Mouse (Mus musculus) gonadal fat pad, adult 2 months (tissue): ENCODE measurements at regions not wholly inside any gene's neighbourhood (a gene's known extent, or its start where the extent isn't known, plus 50 kb on each side); places are given as distances from the start of the nearest gene placed in this dataset.

Experiments
- DNase-seq: peaks from one replicate; pipeline ENCODE4 v3.0.0-alpha.2; 2012; ENCODE audit warnings: low read depth

DNA sequence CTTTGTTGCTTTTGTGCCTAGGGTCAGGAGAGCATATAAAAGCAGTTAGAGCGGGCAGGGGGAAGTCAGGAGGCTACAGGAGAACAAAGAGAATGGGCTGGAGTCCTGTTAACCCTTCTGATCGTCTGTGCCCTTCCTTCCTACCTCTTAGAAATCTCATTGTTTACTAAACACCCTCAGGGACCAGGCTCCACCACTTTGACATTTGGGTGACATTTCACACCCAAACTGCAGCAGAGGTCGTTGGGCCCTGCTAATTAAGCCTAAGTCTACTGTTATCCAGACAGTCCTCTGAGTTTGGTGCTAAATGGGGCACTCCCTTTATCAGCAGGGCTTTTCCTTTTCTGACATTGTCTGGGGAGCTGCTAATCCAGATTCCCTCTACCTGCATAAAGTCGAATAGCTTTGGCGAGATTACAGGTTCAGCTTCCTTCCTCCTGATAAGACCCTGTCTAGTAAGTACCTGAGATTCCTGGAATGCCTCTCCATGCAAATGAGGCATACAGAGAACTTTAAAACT, 84.2 kb upstream of the Arglu1 start:
- no peak for DNase-seq

DNA sequence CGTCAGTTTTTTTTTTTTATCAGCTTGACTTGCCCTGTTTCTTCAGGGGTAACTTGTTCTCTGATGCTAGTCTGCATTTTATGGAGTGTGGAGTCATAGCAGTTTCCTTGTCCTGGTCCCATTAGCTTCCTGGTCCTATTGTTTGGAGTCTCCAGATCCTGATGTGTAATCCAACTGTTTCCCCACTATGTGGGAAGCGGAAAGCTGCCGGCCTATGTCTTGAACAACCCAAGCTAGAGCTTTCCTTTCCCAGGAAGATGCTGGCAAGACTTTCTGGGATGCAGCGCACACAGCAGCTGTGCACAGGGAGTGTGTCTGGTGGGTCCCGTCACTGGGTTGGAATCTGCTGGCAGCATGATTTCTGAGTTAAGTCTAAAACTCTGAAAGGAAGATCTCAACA, 82.1 kb upstream of the Arglu1 start:
- no peak for DNase-seq

GRCm38 (mm10) chr8:8770397-8770796, 80.1 kb upstream of the Arglu1 start:
- DNase-seq, result no peak

- DNase-seq, result no peak
Observed at GRCm38 (mm10) chr8:8762354-8762753, 72.0 kb upstream of the Arglu1 start.

DNA sequence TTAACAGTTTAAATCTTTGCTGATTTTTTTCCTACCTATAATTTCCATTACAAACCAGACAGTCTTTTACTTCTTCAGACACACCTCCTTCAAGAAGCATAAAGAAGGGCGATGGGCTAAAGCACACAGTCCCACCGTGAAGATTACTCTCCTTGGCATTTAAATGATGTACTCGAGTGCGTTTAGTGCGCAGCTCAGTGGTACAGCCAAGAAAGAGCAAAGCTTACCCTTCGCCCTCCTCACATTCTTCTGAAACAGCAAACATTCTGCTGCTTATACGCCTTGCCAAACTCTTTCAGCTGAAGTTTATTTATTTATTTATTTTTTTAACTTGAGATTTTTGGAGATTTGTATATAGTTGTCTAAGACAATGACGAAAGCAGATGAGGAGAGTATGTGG, 68.0 kb upstream of the Arglu1 start:
- DNase-seq, result no peak

DNA sequence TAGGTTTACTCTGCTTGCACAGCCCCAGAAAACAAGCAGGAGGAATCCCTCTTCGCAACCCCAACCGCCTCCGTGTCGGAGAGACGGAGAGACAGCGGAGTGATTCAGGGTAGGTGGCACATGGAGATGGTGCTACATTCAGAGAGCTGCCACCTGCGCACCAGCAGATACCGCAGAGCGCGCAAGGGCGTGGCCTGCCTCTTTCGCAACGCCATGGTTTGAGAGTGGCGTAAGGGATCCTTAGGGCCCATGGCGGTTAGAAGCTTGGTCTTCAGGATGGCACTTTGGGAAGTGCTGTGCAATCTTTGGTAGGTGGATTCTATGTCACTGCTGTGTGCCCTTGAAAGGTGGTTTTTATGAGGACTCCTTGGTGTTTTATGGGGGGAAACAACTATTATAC, 60.9 kb upstream of the Arglu1 start:
- DNase-seq, result no peak

DNA sequence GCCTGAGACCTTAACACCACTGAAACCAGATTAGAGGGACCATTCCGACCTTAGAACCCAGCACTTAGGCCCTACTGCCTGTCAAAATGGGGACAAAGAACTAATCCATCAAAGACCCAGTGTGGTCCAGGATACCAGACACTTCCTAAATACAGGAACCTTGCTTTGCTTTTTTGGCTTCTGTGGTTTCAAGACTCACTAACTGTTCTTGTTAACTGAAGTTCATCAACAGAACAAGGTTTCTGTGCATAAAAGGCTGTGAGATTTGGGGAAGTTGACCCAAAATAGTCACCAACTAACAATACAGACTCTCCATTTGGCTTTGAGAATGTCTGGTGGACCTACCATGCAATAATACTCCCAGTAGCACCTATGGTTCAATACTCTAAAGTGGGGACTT, 56.4 kb upstream of the Arglu1 start:
- DNase-seq, result no peak

DNA sequence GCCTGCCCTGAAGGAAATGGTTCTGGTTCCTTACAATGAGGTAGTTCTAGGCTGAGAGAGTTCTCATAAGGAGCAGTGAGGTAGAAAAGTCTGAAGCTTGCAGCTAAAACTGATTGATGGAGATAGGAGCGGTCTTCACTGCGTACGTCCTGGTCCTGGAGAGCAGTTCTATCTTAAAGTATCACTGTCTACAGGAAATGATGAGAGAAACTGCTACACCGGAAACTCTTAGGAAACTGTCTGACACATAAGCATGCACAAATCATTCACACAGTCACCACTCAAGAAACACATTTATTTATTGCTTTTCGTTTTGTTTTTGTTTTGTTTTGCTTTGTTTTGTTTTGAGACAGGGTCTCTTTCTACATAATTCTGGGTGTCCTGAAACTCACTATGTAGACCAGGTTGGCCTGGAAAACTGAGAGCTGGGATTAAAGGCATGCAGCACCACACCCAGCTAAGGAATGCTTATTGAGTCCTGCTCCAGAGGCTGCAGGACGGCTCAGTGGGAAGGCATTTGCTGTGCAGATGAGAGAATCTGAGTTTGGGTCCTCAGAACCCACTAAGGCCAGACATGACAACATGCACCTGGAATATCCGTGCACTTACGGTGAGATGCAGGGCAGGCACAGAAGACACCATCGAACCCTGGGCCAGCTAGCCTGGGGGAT, 55.4 kb upstream of the Arglu1 start:
- no peak for DNase-seq
